Mouse (Mus musculus) colon, adult 2 months (tissue): ENCODE data around the gene Ephb6. TPM values are rescaled to one million over a fixed set of nuclear protein-coding genes. Genes with fewer than 3 reads are reported as not detected.

Experiments used
- polyA plus RNA-seq: library from polyadenylated mRNA; depleted of rRNA; stranded (reverse); fragments of >200 nt; gene quantifications from 2 replicates; pipeline ENCODE4 v1.2.3, GENCODE M21; 2012; rRNA removed

Ephb6 gene
- polyA plus RNA-seq: 6.7 and 8.6 TPM in 2 replicates

GRCm38 (mm10) chr6:41605061-41605793 lies at the start of gene Ephb6:
Ephb6 (plus strand) TSS chr6:41605482.

GRCm38 (mm10) chr6:41636178-41636577 lies 30.9 kb downstream of the Ephb6 start, which contains the start of gene Trpv6:
Trpv6 (minus strand) TSS chr6:41636405.

Other genes starting within 250 kb of the Ephb6 start
- gene Prss3, start 227.8 kb upstream of the Ephb6 start, polyA plus RNA-seq: 0.20 and 54.1 TPM in 2 replicates
- gene Gm5771, start 213.1 kb upstream of the Ephb6 start, polyA plus RNA-seq: 11.8 TPM in 1 of 2 replicates, not detected in the other
- 2.6 TPM in 1 of 2 replicates, not detected in the other for gene Gm10334, start 159.3 kb upstream of the Ephb6 start, polyA plus RNA-seq
- gene Prss1, start 146.6 kb upstream of the Ephb6 start, polyA plus RNA-seq: 5.1 TPM in 1 of 2 replicates, not detected in the other
- gene Prss2, start 83.7 kb upstream of the Ephb6 start, polyA plus RNA-seq: 3.8 and 4,472 TPM in 2 replicates
- gene Trpv6, start 30.9 kb downstream of the Ephb6 start, polyA plus RNA-seq: 5.9 and 9.0 TPM in 2 replicates
- not detected in 2 replicates for gene Trpv5, start 75.3 kb downstream of the Ephb6 start, polyA plus RNA-seq
- gene Llcfc1, start 78.9 kb downstream of the Ephb6 start, polyA plus RNA-seq: not detected in 2 replicates
- not detected in 2 replicates for gene Kel, start 98.9 kb downstream of the Ephb6 start, polyA plus RNA-seq
- not detected in 2 replicates for gene Olfr459, start 169.7 kb downstream of the Ephb6 start, polyA plus RNA-seq
- gene Pip, start 242.1 kb downstream of the Ephb6 start, polyA plus RNA-seq: not detected in 2 replicates
- gene Sval2, start 247.5 kb downstream of the Ephb6 start, polyA plus RNA-seq: not detected in 2 replicates